Mouse (Mus musculus) urinary bladder, adult 2 months (tissue): Measurements from ENCODE around the gene Map4k2. TPM values are rescaled to one million over a fixed set of nuclear protein-coding genes. Genes with fewer than 3 reads are reported as not detected.

Experiments used
- DNase-seq: peaks from one replicate; pipeline ENCODE4 v3.0.0; 2022; ENCODE audit warnings: low spot score
- polyA plus RNA-seq: library from polyadenylated mRNA; depleted of rRNA; stranded (reverse); fragments of >200 nt; gene quantifications from 2 replicates; pipeline ENCODE4 v1.2.3, GENCODE M21; 2012

Gene Map4k2
- polyA plus RNA-seq, 1 experiment: 88.3 TPM

GRCm38 (mm10) chr19:6346023-6346422 lies 5.1 kb downstream of the Map4k2 start:
- DNase-seq: no peak

- no peak for DNase-seq
Observed at GRCm38 (mm10) chr19:6346661-6347060, 5.7 kb downstream of the Map4k2 start.

- DNase-seq: no peak
Observed at GRCm38 (mm10) chr19:6347615-6348014, 6.7 kb downstream of the Map4k2 start.

GRCm38 (mm10) chr19:6348717-6349116 lies 7.8 kb downstream of the Map4k2 start:
- DNase-seq: no peak

GRCm38 (mm10) chr19:6349215-6349983 lies 8.5 kb downstream of the Map4k2 start:
- DNase-seq: peak; percentile 28

GRCm38 (mm10) chr19:6351431-6352106 lies 10.6 kb downstream of the Map4k2 start:
- peak; percentile 24 for DNase-seq

GRCm38 (mm10) chr19:6352107-6352505 lies 11.2 kb downstream of the Map4k2 start:
- no peak for DNase-seq

GRCm38 (mm10) chr19:6354030-6354429 lies 13.1 kb downstream of the Map4k2 start:
- no peak for DNase-seq

- DNase-seq: no peak
Observed at GRCm38 (mm10) chr19:6361291-6361690, 20.4 kb downstream of the Map4k2 start.

- no peak for DNase-seq
Observed at GRCm38 (mm10) chr19:6363091-6363410, 22.1 kb downstream of the Map4k2 start.

- peak; percentile 97 for DNase-seq
Observed at GRCm38 (mm10) chr19:6363411-6364240, 22.7 kb downstream of the Map4k2 start, which contains the start of gene Sf1. TSS of gene Sf1 (plus strand) at chr19:6363690.

- peak; percentile 89 for DNase-seq
Observed at GRCm38 (mm10) chr19:6364317-6364725, 23.4 kb downstream of the Map4k2 start.

GRCm38 (mm10) chr19:6364842-6365241 lies 23.9 kb downstream of the Map4k2 start:
- DNase-seq: no peak

GRCm38 (mm10) chr19:6370175-6370574 lies 29.2 kb downstream of the Map4k2 start:
- DNase-seq: no peak

GRCm38 (mm10) chr19:6372433-6372832 lies 31.5 kb downstream of the Map4k2 start:
- DNase-seq: no peak

- peak; percentile 59 for DNase-seq
Observed at GRCm38 (mm10) chr19:6373539-6374400, 32.8 kb downstream of the Map4k2 start.

GRCm38 (mm10) chr19:6374571-6374970 lies 33.6 kb downstream of the Map4k2 start:
- no peak for DNase-seq

- DNase-seq: no peak
Observed at GRCm38 (mm10) chr19:6375423-6376254, 34.7 kb downstream of the Map4k2 start.

- DNase-seq: no peak
Observed at GRCm38 (mm10) chr19:6376255-6376564, 35.3 kb downstream of the Map4k2 start.

GRCm38 (mm10) chr19:6376643-6377042 lies 35.7 kb downstream of the Map4k2 start:
- DNase-seq: no peak
